In the genomic region with DNA sequence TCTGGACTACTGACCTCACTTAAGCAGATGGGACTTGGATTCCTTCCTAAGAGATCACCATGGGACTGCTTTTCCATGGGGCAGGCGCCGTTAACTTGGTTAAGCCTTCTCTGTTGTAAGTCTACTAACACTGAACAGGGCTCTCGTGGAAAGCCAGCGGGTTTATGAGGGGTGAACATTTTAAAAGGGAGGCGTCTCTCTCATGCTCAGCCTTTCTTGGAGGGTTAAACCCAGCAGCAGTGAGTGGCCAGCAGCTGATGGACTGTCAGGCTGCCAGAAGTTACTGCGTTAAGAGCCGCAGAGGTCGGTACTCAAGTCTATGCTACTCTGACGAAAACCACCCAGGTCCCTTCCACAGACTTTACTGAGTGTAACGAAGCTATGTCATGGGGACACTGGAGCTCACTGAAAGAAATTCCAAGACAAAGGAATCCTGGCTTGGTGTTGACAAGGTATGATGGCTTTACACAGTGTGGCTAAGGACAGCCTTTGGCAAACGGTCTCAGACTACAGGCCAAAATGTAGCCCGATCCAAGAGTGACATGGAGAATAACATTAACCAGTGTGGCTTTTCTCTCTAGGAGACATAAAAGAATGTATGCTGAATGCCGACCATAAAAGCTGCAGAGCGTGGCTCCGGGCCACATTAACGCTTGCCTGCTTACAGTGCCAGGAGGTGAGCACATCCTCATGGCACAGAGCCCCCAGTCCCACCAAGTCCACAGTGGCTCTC, we compare ENCODE assay signal across 9 mouse cellular contexts.
A peak's percentile ranks its signal among the peaks of the same experiment; 100 is the strongest.
DNase-seq lines count a peak whose midpoint lies in the region; ATAC-seq and TF ChIP-seq lines count a peak whose summit lies in the region.
"Had no signal": no experiment of that assay in that cellular context is flagged by ENCODE, and none has a peak within 500 bp of the region (broad histone marks: within the 10 kb centered on the region; RNA-seq: fewer than 3 reads in every experiment).

No protein-coding gene starts in this region.

- peaks cover 20% of the 10 kb centered on the region for H3K36me3 ChIP-seq in heart, embryonic 14.5 days (ENCODE audit: control insufficient read depth, insufficient read depth, low read length)
- H3K36me3 ChIP-seq: liver, embryonic 13.5 days had no signal

- no peak for DNase-seq in layer of hippocampus, adult 2 months (ENCODE audit: low spot score in 2 of 2)
- no peak for DNase-seq in layer of hippocampus, postnatal 25 days (ENCODE audit: extremely low spot score in 1 of 2, low spot score in 1 of 2)
- DNase-seq in kidney, postnatal 25 days = peak; percentile 18 to 62
- DNase-seq in frontal cortex, postnatal 25 days (ENCODE audit: low spot score in 2 of 2) = no peak
- DNase-seq: liver, embryonic 13.5 days had no signal

- WGBS in heart, embryonic 14.5 days = 26% methylated on average over 16 of the region's 16 CpGs
- WGBS in olfactory bulb, adult 2 months = 60% methylated on average over 16 of the region's 16 CpGs

- H3K27me3 ChIP-seq in heart, embryonic 14.5 days (ENCODE audit: control insufficient read depth, insufficient read depth, low read length) = no peaks in the 10 kb centered on the region
- H3K27me3 ChIP-seq: liver, embryonic 13.5 days had no signal

- H3K4me3 ChIP-seq in layer of hippocampus, adult 2 months = peak overlapping the region; percentile 48
- no peak overlapping the region for H3K4me3 ChIP-seq in embryonic fibroblast, embryonic 13.5 days (ENCODE audit: insufficient read depth, low read length)
- peak overlapping the region in 1 of 2 experiments; percentile 34; a peak in 2 of 4 replicates for H3K4me3 ChIP-seq in heart, embryonic 14.5 days (ENCODE audit: control insufficient read depth in 1 of 2, insufficient read depth in 1 of 2, low read depth in 1 of 2, low read length in 2 of 2)
- H3K4me3 ChIP-seq in olfactory bulb, adult 2 months (ENCODE audit: insufficient read depth, low read depth, low read length) = no peak overlapping the region
- H3K4me3 ChIP-seq: liver, embryonic 13.5 days had no signal

- no peak overlapping the region for H3K27ac ChIP-seq in layer of hippocampus, adult 2 months
- peak overlapping the region; percentile 72 for H3K27ac ChIP-seq in embryonic fibroblast, embryonic 13.5 days (ENCODE audit: insufficient read depth, low read length)
- H3K27ac ChIP-seq in heart, embryonic 14.5 days (replicated peaks in 1 of 2; ENCODE audit: control insufficient read depth in 1 of 2, insufficient read depth in 1 of 2, low read depth in 2 of 2, low read length in 2 of 2) = peak overlapping the region; percentile 34 to 90
- 0 out of 2 replicates have a peak overlapping the region, but pooled peaks have one; percentile 21 for H3K27ac ChIP-seq in olfactory bulb, adult 2 months (ENCODE audit: insufficient read depth, low read depth, low read length)
- H3K27ac ChIP-seq: liver, embryonic 13.5 days had no signal

- H3K4me1 ChIP-seq in embryonic fibroblast, embryonic 13.5 days (ENCODE audit: control insufficient read depth, insufficient read depth, low read length) = 0 out of 2 replicates have a peak, but pooled peaks cover 7% of the 10 kb centered on the region
- peaks cover 7 to 20% of the 10 kb centered on the region in 2 experiments for H3K4me1 ChIP-seq in heart, embryonic 14.5 days (ENCODE audit: control insufficient read depth in 2 of 2, insufficient read depth in 2 of 2, low read length in 2 of 2)
- no peaks in the 10 kb centered on the region; the same call in 1 of the 2 replicates for H3K4me1 ChIP-seq in olfactory bulb, adult 2 months (ENCODE audit: control insufficient read depth, insufficient read depth, low read length)
- H3K4me1 ChIP-seq: liver, embryonic 13.5 days had no signal

- H3K9ac ChIP-seq in heart, embryonic 14.5 days (ENCODE audit: low read length) = peak overlapping the region; percentile 59
- H3K9ac ChIP-seq: liver, embryonic 13.5 days had no signal

- TF ChIP-seq POLR2A in embryonic fibroblast, embryonic 13.5 days (IDR thresholded peaks at IDR 0.05; ENCODE audit: low read depth, low read length) = 0 out of 2 replicates have a peak, but pooled peaks have one; percentile 10
- TF ChIP-seq POLR2A in olfactory bulb, adult 2 months (IDR thresholded peaks at IDR 0.05; ENCODE audit: insufficient read depth, low read depth, low read length) = no peak

- peak; percentile 66 for ATAC-seq in heart, embryonic 14.5 days (ENCODE audit: insufficient number of reproducible peaks, insufficient read depth, low FRiP score, low read depth)
- ATAC-seq in CD4-positive, CD25-positive, alpha-beta regulatory T cell, adult 4 months = no peak

- H3K9me3 ChIP-seq in heart, embryonic 14.5 days (ENCODE audit: control insufficient read depth, low read length) = 0 out of 2 replicates have a peak, but pooled peaks cover 4% of the 10 kb centered on the region
- H3K9me3 ChIP-seq: liver, embryonic 13.5 days had no signal

- TF ChIP-seq CTCF in layer of hippocampus, adult 2 months (conservative IDR thresholded peaks at IDR 0.05) = no peak
- TF ChIP-seq CTCF in embryonic fibroblast, embryonic 13.5 days (IDR thresholded peaks at IDR 0.05; ENCODE audit: borderline replicate concordance, insufficient read depth, low read length) = no peak
- no peak for TF ChIP-seq CTCF in olfactory bulb, adult 2 months (IDR thresholded peaks at IDR 0.05; ENCODE audit: insufficient read depth, low read depth, low read length)

- peak overlapping the region; percentile 67 for H3K4me2 ChIP-seq in heart, embryonic 14.5 days (ENCODE audit: low read length)
- H3K4me2 ChIP-seq: liver, embryonic 13.5 days had no signal

Comparison
In these comparisons a context has a peak if more than half of its experiments do, and no peak if none do; other contexts are left out.
1. DNase-seq: peak in kidney, postnatal 25 days (2 of 2); none in layer of hippocampus, adult 2 months (0 of 2), layer of hippocampus, postnatal 25 days (0 of 2) and frontal cortex, postnatal 25 days (0 of 2).